Mouse (Mus musculus) erythroblast, embryonic 14.5 days (primary cell): ENCODE data around the gene Farsb.

Experiments used
- GATA1 ChIP-seq: IDR thresholded peaks from 2 replicates; pipeline ENCODE4 v1.6.1; 2012; ENCODE audit warnings: low read length, inconsistent platforms, mixed read lengths
- TAL1 ChIP-seq: IDR thresholded peaks from 3 replicates; pipeline ENCODE4 v1.6.1; 2012; ENCODE audit warnings: low read length, inconsistent platforms, mixed read lengths

DNA sequence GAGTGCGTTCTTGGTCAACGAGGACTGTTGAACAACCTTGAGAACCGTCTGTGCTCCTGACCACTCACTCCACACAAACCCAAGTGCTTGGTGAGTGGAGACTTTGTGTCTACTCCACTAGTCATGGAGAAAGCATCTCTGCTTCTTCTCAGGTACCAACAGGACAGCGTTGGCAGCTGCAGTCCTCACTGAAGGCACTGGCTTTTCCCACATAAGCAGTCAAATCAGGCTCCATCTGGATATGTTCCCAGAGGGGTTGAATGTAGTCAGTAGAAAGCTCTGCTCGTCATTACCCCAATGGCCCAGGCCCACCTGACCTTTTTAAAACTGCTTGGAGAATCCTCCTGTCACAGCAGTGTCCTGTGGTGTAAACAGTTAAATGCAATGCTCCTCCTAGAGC lies 74.3 kb downstream of the Farsb start:
- TF ChIP-seq GATA1, result no peak
- TF ChIP-seq TAL1, result no peak
